Mouse (Mus musculus) small intestine, adult 2 months (tissue): ENCODE results near the gene Tpm1.
A peak's percentile ranks its signal among the peaks of the same experiment; 100 is the strongest.

ENCODE experiments used
- CTCF ChIP-seq: fragments of 200-500 bp; IDR thresholded peaks from 2 replicates; pipeline ENCODE4 v1.5.1; 2012; ENCODE audit warnings: low read depth, mild to moderate bottlenecking, control low read depth, inconsistent platforms, low read length, moderate library complexity, mixed read lengths; ENCODE audit not compliant: insufficient replicate concordance, insufficient read length; ENCODE audit errors: extremely low read depth
- POLR2A ChIP-seq: fragments of 200-500 bp; IDR thresholded peaks from 2 replicates; pipeline ENCODE4 v1.6.1; 2012; ENCODE audit warnings: low read depth, mild to moderate bottlenecking, control low read depth, inconsistent platforms, low read length, moderate library complexity

GRCm38 (mm10) chr9:67046881-67047605 lies 2.2 kb downstream of the Tpm1 start:
- TF ChIP-seq CTCF (peak; percentile 48; the same call in 1 of the 2 replicates), POLR2A (no peak)
